Mouse (Mus musculus) myocyte (in vitro differentiated cells): ENCODE data around the gene Cyb5r2.

Experiments used
- CEBPB ChIP-seq: IDR thresholded peaks from 2 replicates; pipeline ENCODE4 v1.6.1; 2011; ENCODE audit warnings: mild to moderate bottlenecking, moderate library complexity; ENCODE audit not compliant: poor library complexity, insufficient read depth, severe bottlenecking
- E2F4 ChIP-seq: IDR thresholded peaks from one replicate; pipeline ENCODE4 v1.6.1; 2011; ENCODE audit warnings: mild to moderate bottlenecking, control low read depth, moderate library complexity; ENCODE audit not compliant: insufficient read depth
- MAX ChIP-seq: IDR thresholded peaks from one replicate; pipeline ENCODE4 v1.6.1; 2011; ENCODE audit warnings: low read depth, mild to moderate bottlenecking, control low read depth
- MYOD1 ChIP-seq, 3 experiments: IDR thresholded peaks; one replicate each; pipeline ENCODE4 v1.6.1; 2011; ENCODE audit warnings: control low read depth in 2 of 3, low read depth in 2 of 3, mild to moderate bottlenecking in 2 of 3, moderate library complexity in 1 of 3; ENCODE audit not compliant: insufficient read length in 2 of 3, control insufficient read depth in 1 of 3
- MYOG ChIP-seq, 3 experiments: IDR thresholded peaks; one replicate each; pipeline ENCODE4 v1.6.1; 2011; ENCODE audit warnings: control low read depth in 2 of 3, low read depth in 2 of 3, mild to moderate bottlenecking in 2 of 3; ENCODE audit not compliant: insufficient read length in 2 of 3, control insufficient read depth in 1 of 3, insufficient read depth in 1 of 3
- POLR2A ChIP-seq: IDR thresholded peaks from one replicate; pipeline ENCODE4 v1.6.1; 2011; ENCODE audit warnings: low read depth, mild to moderate bottlenecking, control low read depth, moderate library complexity; ENCODE audit not compliant: insufficient read length
- POLR2AphosphoS2 ChIP-seq: IDR thresholded peaks from one replicate; pipeline ENCODE4 v1.6.1; 2011; ENCODE audit warnings: low read depth, control low read depth; ENCODE audit not compliant: insufficient read length
- REST ChIP-seq: IDR thresholded peaks from one replicate; pipeline ENCODE4 v1.6.1; 2011; ENCODE audit warnings: mild to moderate bottlenecking, control low read depth, moderate library complexity; ENCODE audit not compliant: insufficient read depth, insufficient read length
- SRF ChIP-seq: IDR thresholded peaks from one replicate; pipeline ENCODE4 v1.6.1; 2011; ENCODE audit warnings: low read depth; ENCODE audit not compliant: control insufficient read depth, insufficient read length
- TCF12 ChIP-seq: IDR thresholded peaks from one replicate; pipeline ENCODE4 v1.6.1; 2011; ENCODE audit warnings: mild to moderate bottlenecking, control low read depth; ENCODE audit not compliant: poor library complexity, insufficient read depth, severe bottlenecking
- USF1 ChIP-seq: IDR thresholded peaks from one replicate; pipeline ENCODE4 v1.6.1; 2011; ENCODE audit warnings: low read depth, mild to moderate bottlenecking, control low read depth, moderate library complexity

DNA sequence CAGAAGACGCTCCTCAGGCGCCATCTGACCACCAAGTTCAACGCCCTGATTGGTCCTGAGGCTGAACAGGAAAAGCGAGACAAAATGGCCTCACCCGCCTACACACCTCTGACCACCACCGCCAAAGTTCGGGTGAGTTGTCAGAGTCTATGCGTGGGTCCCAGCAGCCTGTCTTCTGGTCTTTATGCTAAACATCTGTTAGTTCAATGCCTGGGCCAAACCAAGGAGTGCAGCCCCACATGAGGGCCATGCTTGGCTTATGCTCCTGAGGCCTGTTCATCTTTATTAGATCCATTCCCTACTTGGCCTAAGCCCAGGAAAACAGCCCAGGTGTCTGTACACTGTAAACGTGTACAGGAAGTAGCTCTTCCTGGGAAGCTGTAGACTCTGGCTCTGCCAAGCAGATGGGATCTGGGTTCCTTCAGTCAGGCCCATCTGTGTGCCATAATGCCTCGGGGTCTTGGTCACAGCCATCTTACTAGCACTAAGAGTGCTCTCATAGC lies 14.8 kb downstream of the Cyb5r2 start:
- TF ChIP-seq POLR2A: no peak
- TF ChIP-seq E2F4: no peak
- TF ChIP-seq POLR2AphosphoS2: no peak
- no peak for TF ChIP-seq CEBPB
- TF ChIP-seq REST: no peak
- no peak for TF ChIP-seq MYOD1 (IDR thresholded peaks at IDR 0.05; ENCODE audit: control insufficient read depth in 1 of 3, insufficient read length in 2 of 3, low read depth in 2 of 3)
- no peak for TF ChIP-seq MAX
- TF ChIP-seq TCF12: no peak
- no peak for TF ChIP-seq USF1
- TF ChIP-seq SRF: no peak
- no peak for TF ChIP-seq MYOG (IDR thresholded peaks at IDR 0.05; ENCODE audit: control insufficient read depth in 1 of 3, insufficient read depth in 1 of 3, insufficient read length in 2 of 3, low read depth in 2 of 3)
